Mouse (Mus musculus): ENCODE results near the gene Cc2d1b. TPM values are rescaled to one million over a fixed set of nuclear protein-coding genes. Genes with fewer than 3 reads are reported as not detected.

Gene Cc2d1b
- total RNA-seq, 2 experiments from 2014 or later, result 17.2 to 20.7 TPM

DNA sequence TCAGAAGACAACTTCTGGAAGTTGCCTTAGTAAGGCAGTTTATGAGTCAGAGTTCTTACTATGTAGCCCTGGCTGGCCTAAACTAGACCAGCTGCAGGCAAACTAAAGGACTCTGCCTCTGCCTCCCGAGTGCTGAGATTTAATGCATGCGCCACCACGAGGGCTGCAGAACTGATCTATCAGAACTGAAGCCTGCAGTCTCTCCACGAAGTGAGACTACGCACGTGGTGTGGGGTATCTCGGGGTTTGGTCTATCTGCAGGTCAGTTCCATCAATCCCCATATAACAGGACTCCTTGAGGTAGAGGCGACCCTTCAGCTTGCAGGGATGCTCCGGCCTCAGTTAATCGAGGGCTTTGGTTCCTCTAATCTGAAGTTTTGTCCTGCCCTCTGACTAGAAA, 575 bp upstream of the Cc2d1b start:
- no peak for DNase-seq
- intact Hi-C loops (cut with DNase I), result loop anchor here (2.0 to 10.0 kb wide), 2 partner anchors 40 to 284 kb away; partner anchors contain the start of genes Orc1 and Prpf38a
- TF ChIP-seq CTCF (IDR thresholded peaks at IDR 0.05), result no peak
- H3K27ac ChIP-seq, result peak overlapping the region; percentile 94
- H3K4me3 ChIP-seq, result peak overlapping the region; percentile 97

DNA sequence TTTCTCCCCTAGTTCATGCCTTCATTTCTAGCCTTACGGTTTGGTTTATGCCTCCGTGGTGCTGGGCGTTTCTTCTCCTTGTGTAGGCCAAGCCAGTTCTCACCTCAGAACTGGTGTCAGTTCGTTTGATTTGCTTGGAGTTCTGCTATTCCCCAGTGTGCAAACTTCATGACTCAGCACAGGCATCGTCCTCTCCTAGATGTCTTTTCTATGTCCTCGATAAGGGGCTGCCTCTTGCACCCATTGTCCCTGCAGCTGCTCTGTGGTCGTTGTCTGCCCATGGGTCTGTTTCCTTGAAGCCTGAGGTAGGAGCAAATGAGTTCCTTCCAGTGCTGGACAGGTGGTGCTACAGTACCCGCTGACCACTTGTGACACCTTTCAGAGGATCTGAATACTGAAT, 796 bp downstream of the Cc2d1b start:
- no peak for DNase-seq
- intact Hi-C loops (cut with DNase I), result no loop called here
- TF ChIP-seq CTCF (IDR thresholded peaks at IDR 0.05), result no peak
- Histone ChIP-seq H3K4me3 (peak overlapping the region; percentile 97), H3K27ac (peak overlapping the region; percentile 94)

DNA sequence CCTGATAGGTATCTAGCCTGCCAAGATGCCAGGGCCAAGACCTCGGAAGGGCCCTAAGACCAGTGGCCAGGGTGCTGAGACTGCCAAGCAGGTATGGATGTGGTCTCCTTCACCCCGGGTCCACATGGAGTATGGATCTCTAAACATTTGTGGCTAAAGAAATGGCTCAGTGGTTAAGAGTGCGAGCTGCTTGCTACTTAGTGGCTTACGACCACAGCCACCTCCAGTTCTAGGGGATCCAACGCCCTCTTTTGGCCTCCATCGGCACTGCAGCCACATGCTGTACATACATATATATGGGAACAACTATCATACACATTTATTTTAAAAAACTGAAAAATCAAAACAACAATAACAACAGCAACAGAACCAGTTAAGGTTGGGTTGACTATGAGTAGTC, 1.8 kb downstream of the Cc2d1b start:
- no peak for TF ChIP-seq CTCF (IDR thresholded peaks at IDR 0.05)
- Histone ChIP-seq H3K27ac (no peak overlapping the region), H3K4me3 (no peak overlapping the region)
- no peak for DNase-seq
- intact Hi-C loops (cut with DNase I), result no loop called here

DNA sequence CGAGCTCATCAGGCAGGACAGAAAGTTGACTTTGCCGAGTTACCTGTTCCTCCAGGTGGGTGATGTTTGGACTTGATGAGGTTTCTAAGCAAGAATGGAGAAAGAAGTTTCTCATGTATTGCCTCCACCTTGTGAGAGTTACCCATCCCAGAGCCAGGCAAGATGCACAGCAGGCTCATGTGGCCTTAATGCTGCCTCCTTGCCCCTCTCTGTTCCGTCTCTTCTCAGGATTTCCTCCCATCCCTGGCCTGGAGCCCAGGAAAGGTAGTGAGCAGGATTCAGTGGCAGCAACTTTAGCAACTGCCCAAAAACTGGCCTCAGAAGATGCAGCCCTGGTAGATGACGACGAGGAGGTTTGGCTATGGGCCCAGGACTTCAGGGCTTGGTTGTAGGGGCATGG, 7.3 kb downstream of the Cc2d1b start:
- H3K4me3 ChIP-seq, result no peak overlapping the region
- intact Hi-C loops (cut with DNase I), result no loop called here
- no peak overlapping the region for H3K27ac ChIP-seq
- no peak for TF ChIP-seq CTCF (IDR thresholded peaks at IDR 0.05)
- no peak for DNase-seq

GRCm38 (mm10) chr4:108629363-108629880, 9.7 kb downstream of the Cc2d1b start:
- TF ChIP-seq CTCF (IDR thresholded peaks at IDR 0.05), result no peak
- peak overlapping the region; percentile 8; the same call in 1 of the 2 replicates for H3K27ac ChIP-seq
- DNase-seq, result peak; percentile 58
- H3K4me3 ChIP-seq, result no peak overlapping the region
- intact Hi-C loops (cut with DNase I), result no loop called here

DNA sequence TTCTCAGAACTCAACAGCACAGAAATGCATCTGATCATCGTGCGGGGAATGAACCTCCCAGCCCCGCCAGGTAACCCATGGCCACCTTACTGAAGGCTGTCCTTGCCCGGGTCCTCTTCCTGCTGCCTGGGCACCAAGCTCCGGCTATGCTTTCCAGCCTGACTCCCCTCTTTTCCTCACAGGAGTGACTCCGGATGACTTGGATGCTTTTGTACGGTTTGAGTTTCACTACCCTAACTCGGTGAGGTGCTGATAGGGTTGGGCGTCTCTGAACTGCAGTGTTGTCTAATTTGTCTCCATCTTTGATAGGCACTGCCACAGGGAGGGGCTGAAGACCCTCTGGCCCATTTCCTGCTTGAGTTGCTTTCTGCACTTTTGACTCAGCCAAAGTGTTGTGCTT, 10.4 kb downstream of the Cc2d1b start:
- no peak for TF ChIP-seq CTCF (IDR thresholded peaks at IDR 0.05)
- intact Hi-C loops (cut with DNase I), result no loop called here
- Histone ChIP-seq H3K27ac (peak overlapping the region; percentile 8; the same call in 1 of the 2 replicates), H3K4me3 (no peak overlapping the region)
- no peak for DNase-seq

DNA sequence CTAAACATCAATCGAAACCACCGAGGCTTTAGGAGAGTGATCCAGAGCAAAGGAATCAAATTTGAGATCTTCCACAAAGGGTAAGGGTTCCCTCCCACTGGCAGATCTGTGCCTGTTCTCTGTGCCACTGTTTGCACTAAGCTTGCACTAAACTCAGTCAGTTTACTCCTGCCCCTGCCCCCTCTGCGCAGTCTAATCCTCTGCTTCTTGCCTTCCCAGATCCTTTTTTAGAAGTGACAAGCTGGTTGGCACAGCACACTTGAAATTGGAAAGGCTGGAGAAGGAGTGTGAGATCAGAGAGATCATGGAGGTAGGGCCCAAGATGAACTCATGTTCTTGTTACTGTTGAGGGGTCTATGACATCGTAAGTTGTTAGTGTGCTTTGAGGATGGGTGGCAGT, 11.9 kb downstream of the Cc2d1b start:
- no peak for TF ChIP-seq CTCF (IDR thresholded peaks at IDR 0.05)
- H3K4me3 ChIP-seq, result no peak overlapping the region
- DNase-seq, result no peak
- intact Hi-C loops (cut with DNase I), result no loop called here
- H3K27ac ChIP-seq, result peak overlapping the region; percentile 2; the same call in 1 of the 2 replicates

DNA sequence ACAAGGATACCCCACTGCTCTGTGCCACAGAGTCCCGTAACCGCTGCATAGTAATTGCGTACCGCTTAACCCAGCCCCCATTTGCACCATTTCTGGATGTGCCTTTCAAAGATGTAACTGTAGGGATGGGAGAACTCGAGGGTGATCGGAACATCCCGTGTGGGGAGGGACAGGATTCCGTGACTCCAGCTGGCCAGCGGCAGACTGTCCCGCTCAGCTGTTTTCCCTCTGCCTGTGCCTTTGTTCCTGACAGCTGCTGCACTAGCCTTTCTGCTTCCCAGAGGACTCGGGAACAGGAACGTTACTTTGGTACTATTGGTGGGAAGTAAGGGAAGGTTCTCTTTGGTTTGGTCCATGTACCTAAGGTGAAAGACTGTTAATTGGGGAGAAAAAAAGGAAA, 14.0 kb downstream of the Cc2d1b start:
- Histone ChIP-seq H3K4me3 (no peak overlapping the region), H3K27ac (no peak overlapping the region)
- TF ChIP-seq CTCF (IDR thresholded peaks at IDR 0.05), result no peak
- DNase-seq, result no peak
- intact Hi-C loops (cut with DNase I), result no loop called here

- Histone ChIP-seq H3K4me3 (no peak overlapping the region), H3K27ac (no peak overlapping the region; the same call in 1 of the 2 replicates)
- TF ChIP-seq CTCF (IDR thresholded peaks at IDR 0.05), result no peak
- intact Hi-C loops (cut with DNase I), result no loop called here
- no peak for DNase-seq
Measured at GRCm38 (mm10) chr4:108634696-108635095, 15.0 kb downstream of the Cc2d1b start.

DNA sequence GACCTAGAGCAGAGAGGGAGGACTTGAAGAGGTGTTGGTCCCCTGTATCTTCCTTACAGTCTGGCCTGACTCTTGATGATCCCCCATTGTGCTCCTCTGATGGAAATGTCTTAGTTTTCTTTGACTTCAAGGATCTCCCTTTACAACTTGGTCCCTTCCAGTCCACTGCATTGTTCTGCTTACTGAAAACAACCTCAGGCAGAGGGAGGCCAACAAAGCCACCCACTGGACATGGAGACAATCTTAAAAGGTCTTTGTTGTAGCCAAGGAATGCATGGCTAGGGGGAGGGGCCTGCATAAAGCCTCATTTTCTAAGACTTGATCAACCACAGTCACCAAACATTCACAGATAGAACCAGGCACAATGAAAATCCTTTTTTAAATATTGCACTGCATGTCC, 15.4 kb downstream of the Cc2d1b start:
- DNase-seq, result no peak
- H3K4me3 ChIP-seq, result no peak overlapping the region
- no peak overlapping the region for H3K27ac ChIP-seq
- TF ChIP-seq CTCF (IDR thresholded peaks at IDR 0.05), result no peak
- intact Hi-C loops (cut with DNase I), result no loop called here

- Histone ChIP-seq H3K4me3 (no peak overlapping the region), H3K27ac (no peak overlapping the region)
- intact Hi-C loops (cut with DNase I), result no loop called here
- no peak for DNase-seq
- no peak for TF ChIP-seq CTCF (IDR thresholded peaks at IDR 0.05)
Measured at GRCm38 (mm10) chr4:108637721-108638120, 18.0 kb downstream of the Cc2d1b start.

DNA sequence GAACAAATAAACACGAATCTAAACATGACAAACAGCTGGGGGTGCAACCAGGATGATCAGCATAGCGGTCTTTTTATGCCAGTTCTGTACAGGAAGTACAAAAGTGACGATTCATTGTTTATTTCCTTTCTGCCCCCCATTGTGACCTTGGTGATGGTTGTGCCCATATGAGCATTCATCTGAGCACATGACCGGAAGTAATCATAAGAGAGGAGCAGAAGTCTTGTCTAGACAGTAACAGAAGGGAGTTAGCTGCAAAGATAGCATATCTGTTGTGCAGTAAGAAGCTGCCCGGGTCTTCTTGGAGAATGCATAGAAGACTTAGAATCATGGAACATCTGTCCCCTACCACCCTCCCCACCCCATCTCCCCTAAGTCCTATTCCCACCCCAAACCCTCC, 19.0 kb downstream of the Cc2d1b start:
- Histone ChIP-seq H3K27ac (no peak overlapping the region), H3K4me3 (no peak overlapping the region)
- DNase-seq, result no peak
- TF ChIP-seq CTCF (IDR thresholded peaks at IDR 0.05), result no peak
- intact Hi-C loops (cut with DNase I), result no loop called here

GRCm38 (mm10) chr4:108664407-108664806, 44.7 kb downstream of the Cc2d1b start:
- H3K4me3 ChIP-seq, result no peak overlapping the region
- no peak for DNase-seq
- H3K27ac ChIP-seq, result no peak overlapping the region
- TF ChIP-seq CTCF (IDR thresholded peaks at IDR 0.05), result peak; percentile 44
- intact Hi-C loops (cut with DNase I), result no loop called here

Other genes with a start within 250 kb of the Cc2d1b start
- gene Shisal2a, start 236.6 kb upstream of the Cc2d1b start, total RNA-seq (2021), result not detected
- 1 to 10 TPM; 6.3 TPM for gene Gpx7, start 213.0 kb upstream of the Cc2d1b start, total RNA-seq (2021)
- 10 to 100 TPM; 19.0 to 20.0 TPM for gene Tut4, start 160.5 kb upstream of the Cc2d1b start, total RNA-seq (2021)
- gene Prpf38a, start 40.6 kb upstream of the Cc2d1b start, total RNA-seq (2021), result 10 to 100 TPM; 12.1 to 13.0 TPM
- gene Orc1, start 40.5 kb upstream of the Cc2d1b start, total RNA-seq (2021), result under 1 TPM in 1 of 2 experiments, not detected in 1; 0.38 TPM
- under 1 TPM; 0.79 to 0.86 TPM for gene 3110021N24Rik, start 99.7 kb downstream of the Cc2d1b start, total RNA-seq (2021)
- 10 to 100 TPM; 50.1 to 60.8 TPM for gene Zfyve9, start 160.9 kb downstream of the Cc2d1b start, total RNA-seq (2021)
- 10 to 100 TPM; 40.4 to 41.1 TPM for gene Btf3l4, start 213.7 kb downstream of the Cc2d1b start, total RNA-seq (2021)
- 10 to 100 TPM; 10.7 to 11.9 TPM for gene Txndc12, start 214.7 kb downstream of the Cc2d1b start, total RNA-seq (2021)
- 10 to 100 TPM; 21.2 to 26.9 TPM for gene Kti12, start 227.8 kb downstream of the Cc2d1b start, total RNA-seq (2021)
- under 1 TPM in 1 of 2 experiments, not detected in 1; 0.20 TPM for gene A730015C16Rik, start 228.7 kb downstream of the Cc2d1b start, total RNA-seq (2021)